Mouse (Mus musculus): ENCODE measurements around the gene Rnf13.

GRCm38 (mm10) chr3:57736419-57737095 lies 695 bp downstream of the Rnf13 start:
- no peak for TF ChIP-seq POLR2A (IDR thresholded peaks at IDR 0.05; ENCODE audit: insufficient read length, low read depth)
- TF ChIP-seq CEBPB (IDR thresholded peaks at IDR 0.05; ENCODE audit: insufficient read depth, poor library complexity, severe bottlenecking): no peak
- TF ChIP-seq MAX (IDR thresholded peaks at IDR 0.05; ENCODE audit: low read depth): no peak
- TF ChIP-seq E2F4 (IDR thresholded peaks at IDR 0.05; ENCODE audit: insufficient read depth): no peak
- peak; percentile 32 to 67 (median 52) for TF ChIP-seq MYOD1 (IDR thresholded peaks at IDR 0.05; ENCODE audit: control insufficient read depth in 1 of 3, insufficient read length in 2 of 3, low read depth in 2 of 3)
- no peak for TF ChIP-seq USF1 (IDR thresholded peaks at IDR 0.05; ENCODE audit: low read depth)
- no peak for TF ChIP-seq POLR2AphosphoS2 (IDR thresholded peaks at IDR 0.05; ENCODE audit: insufficient read length, low read depth)
- TF ChIP-seq TCF12 (IDR thresholded peaks at IDR 0.05; ENCODE audit: insufficient read depth, poor library complexity, severe bottlenecking): no peak
- TF ChIP-seq MYOG (IDR thresholded peaks at IDR 0.05; ENCODE audit: control insufficient read depth in 1 of 3, insufficient read depth in 1 of 3, insufficient read length in 2 of 3, low read depth in 2 of 3): peak in 2 of 3 experiments; percentile 53 to 76
- no peak for TF ChIP-seq TCF3 (IDR thresholded peaks at IDR 0.05; ENCODE audit: insufficient read length, low read depth)
- TF ChIP-seq SRF (IDR thresholded peaks at IDR 0.05; ENCODE audit: control insufficient read depth, insufficient read length, low read depth): no peak

All from myocyte (in vitro differentiated cells).